Mouse (Mus musculus) effector memory CD4-positive, alpha-beta T cell, adult 7 months (primary cell): ENCODE measurements around the gene Gprc5d. TPM values are rescaled to one million over a fixed set of nuclear protein-coding genes. Genes with fewer than 3 reads are reported as not detected.

Experiments
- polyA plus RNA-seq: library from polyadenylated mRNA; unstranded; fragments of 100-300 nt; shearing (Covaris generic); gene quantifications from one replicate; pipeline ENCODE4 v1.2.1, GENCODE M21; 2017

Gprc5d gene
- polyA plus RNA-seq = not detected

DNA sequence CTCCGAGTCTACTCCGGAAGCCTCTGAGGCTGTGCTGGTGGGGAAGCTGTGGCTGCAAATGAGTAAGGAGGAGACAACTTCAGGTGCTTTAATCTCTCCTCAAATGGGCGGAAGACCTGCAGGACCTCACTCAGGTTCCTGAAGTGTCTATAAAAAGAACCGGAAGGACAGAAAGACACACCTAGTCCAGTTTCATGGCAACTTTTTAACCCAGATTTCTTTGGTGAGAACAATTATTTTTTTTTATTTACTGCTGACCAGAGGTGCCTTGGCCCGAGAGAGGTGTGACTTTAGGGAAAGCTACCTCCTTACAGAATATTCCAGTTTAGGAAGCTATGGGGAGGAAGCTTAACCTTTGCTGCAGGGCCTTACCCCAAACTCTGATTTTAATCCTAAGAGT lies at the start of gene Gprc5d:
Gprc5d (minus strand) TSS at position 101 of the 400 bp plus-strand sequence.

GRCm38 (mm10) chr6:135065236-135065957 lies 52.7 kb downstream of the Gprc5d start, which contains the start of gene Gprc5a:
Gene Gprc5a (plus strand): TSS chr6:135065651.

Other genes starting within 250 kb of the Gprc5d start
- 6.9 TPM for gene Gpr19, start 219.7 kb downstream of the Gprc5d start, polyA plus RNA-seq
- 39.5 TPM for gene Cdkn1b, start 197.9 kb downstream of the Gprc5d start, polyA plus RNA-seq
- gene Apold1, start 136.6 kb downstream of the Gprc5d start, polyA plus RNA-seq = not detected
- gene Ddx47, start 106.7 kb downstream of the Gprc5d start, polyA plus RNA-seq = 119 TPM
- 2.0 TPM for gene Gprc5a, start 52.6 kb downstream of the Gprc5d start, polyA plus RNA-seq
- 11.8 TPM for gene Fam234b, start 79.7 kb upstream of the Gprc5d start, polyA plus RNA-seq
- not detected for gene Hebp1, start 79.7 kb upstream of the Gprc5d start, polyA plus RNA-seq
- not detected for gene Gsg1, start 136.1 kb upstream of the Gprc5d start, polyA plus RNA-seq
- gene Pbp2, start 192.1 kb upstream of the Gprc5d start, polyA plus RNA-seq = not detected
- 89.7 TPM for gene Emp1, start 244.3 kb upstream of the Gprc5d start, polyA plus RNA-seq